Mouse (Mus musculus) MEL (cell line): ENCODE results near the gene Kmt2d.

ENCODE experiments used
- CTCF ChIP-seq, 3 experiments: IDR thresholded peaks in 2 of 3; conservative IDR thresholded peaks in 1 of 3; 2 replicates each; pipeline ENCODE4 v1.5.1; 2011 to 2012; ENCODE audit warnings: low read length in 3 of 3, low read depth in 2 of 3, mild to moderate bottlenecking in 2 of 3, improper control_type of control experiment in 1 of 3, inconsistent platforms in 1 of 3, mixed read lengths in 1 of 3, moderate library complexity in 1 of 3; ENCODE audit not compliant: control insufficient read depth in 1 of 3, insufficient read depth in 1 of 3, poor library complexity in 1 of 3, severe bottlenecking in 1 of 3
- EP300 ChIP-seq, 2 experiments: IDR thresholded peaks; 2 replicates each; pipeline ENCODE4 v1.6.1; 2011; ENCODE audit warnings: improper control_type of control experiment in 2 of 2, low read length in 2 of 2, low read depth in 1 of 2, mild to moderate bottlenecking in 1 of 2
- ETS1 ChIP-seq: IDR thresholded peaks from 2 replicates; pipeline ENCODE4 v1.6.1; 2012; ENCODE audit warnings: low read depth, mild to moderate bottlenecking, inconsistent platforms, low read length, improper control_type of control experiment, moderate library complexity
- NELFE ChIP-seq: IDR thresholded peaks from 2 replicates; pipeline ENCODE4 v1.6.1; 2011; ENCODE audit warnings: low read depth, low read length, improper control_type of control experiment
- POLR2A ChIP-seq, 2 experiments: IDR thresholded peaks; 2 replicates each; pipeline ENCODE4 v1.6.1; 2011 to 2012; ENCODE audit warnings: low read length in 2 of 2, mild to moderate bottlenecking in 2 of 2, control low read depth in 1 of 2, improper control_type of control experiment in 1 of 2, low read depth in 1 of 2, moderate library complexity in 1 of 2; ENCODE audit not compliant: control insufficient read depth in 1 of 2, insufficient read depth in 1 of 2, poor library complexity in 1 of 2
- TAL1 ChIP-seq: IDR thresholded peaks from 2 replicates; pipeline ENCODE4 v1.6.1; 2012; ENCODE audit warnings: mild to moderate bottlenecking, inconsistent platforms, low read length, moderate library complexity, mixed read lengths
- TCF12 ChIP-seq: IDR thresholded peaks from 2 replicates; pipeline ENCODE4 v1.6.1; 2014; ENCODE audit warnings: low read depth, mild to moderate bottlenecking, inconsistent platforms, low read length, improper control_type of control experiment, moderate library complexity
- USF1 ChIP-seq: IDR thresholded peaks from 2 replicates; pipeline ENCODE4 v1.6.1; 2014; ENCODE audit warnings: low read depth, mild to moderate bottlenecking, inconsistent platforms, low read length, improper control_type of control experiment, moderate library complexity
- USF2 ChIP-seq, 2 experiments: IDR thresholded peaks; 2 replicates each; pipeline ENCODE4 v1.6.1; 2011 to 2012; ENCODE audit warnings: improper control_type of control experiment in 2 of 2, low read length in 2 of 2, borderline replicate concordance in 1 of 2, inconsistent platforms in 1 of 2, low read depth in 1 of 2, mild to moderate bottlenecking in 1 of 2; ENCODE audit not compliant: insufficient read depth in 1 of 2

DNA sequence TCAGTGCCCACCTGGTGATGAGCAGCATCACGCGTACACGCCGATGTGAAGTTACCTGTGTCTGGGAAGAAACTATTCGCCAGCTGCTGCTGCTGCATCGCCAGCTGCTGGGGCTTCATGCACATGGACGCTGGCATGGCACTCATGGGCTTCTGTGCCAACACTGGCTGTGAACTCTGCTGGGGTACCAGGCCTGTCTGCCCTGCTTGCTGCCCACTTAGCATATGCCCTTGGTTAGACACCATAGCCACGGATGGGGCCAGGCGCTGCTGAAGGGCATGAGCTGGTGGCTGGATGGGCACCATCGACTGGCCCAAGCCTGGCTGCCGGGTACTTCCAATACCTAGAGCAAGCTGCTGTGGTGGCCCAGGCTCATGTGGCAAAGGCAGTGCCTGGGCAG lies 21.8 kb downstream of the Kmt2d start:
- TF ChIP-seq USF1, result no peak
- TF ChIP-seq USF2 (IDR thresholded peaks at IDR 0.05; ENCODE audit: borderline replicate concordance in 1 of 2, insufficient read depth in 1 of 2, low read depth in 1 of 2, low read length in 2 of 2), result no peak
- TF ChIP-seq EP300 (IDR thresholded peaks at IDR 0.05; ENCODE audit: low read depth in 1 of 2, low read length in 2 of 2), result no peak
- TF ChIP-seq POLR2A (IDR thresholded peaks at IDR 0.05; ENCODE audit: control insufficient read depth in 1 of 2, insufficient read depth in 1 of 2, low read depth in 1 of 2, low read length in 2 of 2, poor library complexity in 1 of 2), result no peak
- TF ChIP-seq CTCF (IDR thresholded peaks at IDR 0.05 in 2 of 3, conservative IDR thresholded peaks at IDR 0.05 in 1 of 3; ENCODE audit: control insufficient read depth in 1 of 3, insufficient read depth in 1 of 3, low read depth in 2 of 3, low read length in 3 of 3, poor library complexity in 1 of 3, severe bottlenecking in 1 of 3), result no peak
- no peak for TF ChIP-seq TAL1
- TF ChIP-seq NELFE, result no peak
- no peak for TF ChIP-seq TCF12
- TF ChIP-seq ETS1, result no peak
